In the genomic region with DNA sequence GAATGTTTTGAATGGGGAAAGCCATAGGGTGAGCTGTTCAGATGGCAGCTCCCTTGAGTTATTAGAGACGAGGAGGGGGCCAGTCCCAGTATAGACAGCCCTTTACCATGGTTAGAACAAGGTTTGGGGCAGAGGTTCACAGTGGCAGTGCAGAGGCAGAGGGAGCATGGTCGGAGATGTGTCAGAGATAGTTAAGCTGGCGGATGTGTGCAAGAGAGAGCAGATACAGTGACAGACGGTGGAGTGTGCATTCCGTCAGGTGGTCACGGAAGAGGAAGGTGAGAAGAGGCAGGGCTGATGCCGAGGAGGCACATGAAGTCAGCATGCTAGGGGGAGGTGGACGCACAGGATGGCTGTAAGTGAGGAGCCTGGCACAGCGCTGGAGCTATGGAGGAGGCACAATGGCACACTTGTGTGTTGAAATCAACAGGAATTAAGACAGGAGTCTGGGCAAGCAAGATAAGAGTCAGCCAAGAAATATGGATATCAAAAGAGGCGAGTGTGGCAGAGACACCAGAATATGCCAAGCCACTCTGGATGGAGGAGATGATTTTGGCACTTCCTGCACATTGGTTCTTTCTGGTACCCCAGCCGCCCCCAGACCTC, we compare ENCODE assay signal across 15 mouse cellular contexts. TPM values are rescaled to one million over a fixed set of nuclear protein-coding genes. Genes with fewer than 3 reads are reported as not detected.
DNase-seq lines count a peak whose midpoint lies in the region; ATAC-seq and TF ChIP-seq lines count a peak whose summit lies in the region.
"Had no signal": no experiment of that assay in that cellular context is flagged by ENCODE, and none has a peak within 500 bp of the region (broad histone marks: within the 10 kb centered on the region; RNA-seq: fewer than 3 reads in every experiment).

No protein-coding gene starts in this region.

- H3K4me1 ChIP-seq in lung, postnatal 0 days (ENCODE audit: insufficient read depth, low read depth, low read length), result peaks cover 9% of the 10 kb centered on the region; the same call in 1 of the 2 replicates
- peaks cover 14% of the 10 kb centered on the region for H3K4me1 ChIP-seq in G1E (ENCODE audit: insufficient read depth, low read depth, low read length)
- H3K4me1 ChIP-seq in liver, embryonic 14.5 days (replicated peaks; ENCODE audit: control insufficient read depth in 2 of 2, insufficient read depth in 2 of 2, low read length in 1 of 2), result peaks cover 6 to 38% of the 10 kb centered on the region in 2 experiments
- peaks cover 18% of the 10 kb centered on the region for H3K4me1 ChIP-seq in forebrain, embryonic 13.5 days

- H3K27me3 ChIP-seq in lung, postnatal 0 days (replicated peaks; ENCODE audit: insufficient read depth, low read length), result no peaks in the 10 kb centered on the region
- H3K27me3 ChIP-seq in G1E (ENCODE audit: insufficient read depth, low read length), result no peaks in the 10 kb centered on the region
- no peaks in the 10 kb centered on the region for H3K27me3 ChIP-seq in liver, embryonic 14.5 days (ENCODE audit: control insufficient read depth, insufficient read depth, low read length)
- no peaks in the 10 kb centered on the region for H3K27me3 ChIP-seq in forebrain, embryonic 13.5 days
- H3K27me3 ChIP-seq: hindbrain, embryonic 12.5 days; limb, embryonic 13.5 days had no signal

- H3K4me2 ChIP-seq in lung, postnatal 0 days (replicated peaks; ENCODE audit: low read depth, low read length), result no peak overlapping the region
- H3K4me2 ChIP-seq in liver, embryonic 14.5 days (ENCODE audit: low read depth), result peak overlapping the region; percentile 33
- H3K4me2 ChIP-seq in forebrain, embryonic 13.5 days, result no peak overlapping the region
- H3K4me2 ChIP-seq: hindbrain, embryonic 12.5 days; limb, embryonic 13.5 days had no signal

- TF ChIP-seq CTCF in lung, postnatal 0 days (IDR thresholded peaks at IDR 0.05), result no peak
- no peak for TF ChIP-seq CTCF in G1E (IDR thresholded peaks at IDR 0.05; ENCODE audit: low read depth, low read length)
- no peak for TF ChIP-seq CTCF in liver, embryonic 14.5 days (IDR thresholded peaks at IDR 0.05; ENCODE audit: low read depth)

- H3K4me3 ChIP-seq in lung, postnatal 0 days (ENCODE audit: low read depth, low read length), result no peak overlapping the region
- 0 out of 2 replicates have a peak overlapping the region, but pooled peaks have one; percentile 18 for H3K4me3 ChIP-seq in G1E (ENCODE audit: low read depth, low read length)
- no peak overlapping the region for H3K4me3 ChIP-seq in liver, embryonic 14.5 days (ENCODE audit: insufficient read depth in 1 of 2, low read depth in 2 of 2, low read length in 2 of 2)
- H3K4me3 ChIP-seq in forebrain, embryonic 13.5 days, result no peak overlapping the region
- H3K4me3 ChIP-seq: hindbrain, embryonic 12.5 days; left cerebral cortex, adult 2 months; limb, embryonic 13.5 days had no signal

- WGBS in lung, postnatal 0 days, result 60% methylated on average over 11 of the region's 11 CpGs
- 46% methylated on average over 11 of the region's 11 CpGs for WGBS in liver, embryonic 14.5 days (ENCODE audit: insufficient replicate concordance)
- 94% methylated on average over 11 of the region's 11 CpGs for WGBS in forebrain, embryonic 13.5 days

- peak; percentile 16 for DNase-seq in lung, postnatal 0 days (ENCODE audit: low spot score)
- no peak for DNase-seq in lung, postnatal 25 days (ENCODE audit: low spot score)
- DNase-seq in G1E (ENCODE audit: low spot score), result no peak
- peak; percentile 31 for DNase-seq in c-Kit-positive CD71-positive TER-119-negative erythroid progenitor cells, embryonic 14.5 days (ENCODE audit: low read depth)
- DNase-seq in liver, embryonic 14.5 days (ENCODE audit: low read depth in 3 of 3, low spot score in 3 of 3), result peak; percentile 31 to 40 (median 31)
- no peak for DNase-seq in ovary, postnatal 36 days (ENCODE audit: low spot score)
- DNase-seq: adrenal gland, adult 8-10 months had no signal

- no peak overlapping the region for H3K27ac ChIP-seq in lung, postnatal 0 days (ENCODE audit: low read length)
- no peak overlapping the region for H3K27ac ChIP-seq in liver, embryonic 14.5 days
- no peak overlapping the region for H3K27ac ChIP-seq in forebrain, embryonic 13.5 days
- H3K27ac ChIP-seq: hindbrain, embryonic 12.5 days; left cerebral cortex, adult 2 months; limb, embryonic 13.5 days had no signal

- ATAC-seq in lung, postnatal 0 days, result peak; percentile 46; the same call in 1 of the 2 replicates
- no peak for ATAC-seq in G1E (ENCODE audit: extremely low read depth, insufficient number of reproducible peaks, low FRiP score, poor library complexity, severe bottlenecking)
- peak; percentile 77 for ATAC-seq in liver, embryonic 14.5 days (ENCODE audit: insufficient read depth)
- ATAC-seq in forebrain, embryonic 13.5 days, result no peak
- ATAC-seq: CD4-positive, CD25-positive, alpha-beta regulatory T cell, adult 4 months; intestine, postnatal 0 days had no signal

- no peak; the same call in 1 of the 2 replicates for TF ChIP-seq EP300 in lung, postnatal 0 days (IDR thresholded peaks at IDR 0.05)
- TF ChIP-seq EP300 in liver, embryonic 14.5 days (IDR thresholded peaks at IDR 0.05; ENCODE audit: low read depth), result peak; percentile 55; the same call in 1 of the 2 replicates

- H3K9ac ChIP-seq in lung, postnatal 0 days (replicated peaks; ENCODE audit: low read depth), result no peak overlapping the region
- no peak overlapping the region; the same call in 1 of the 2 replicates for H3K9ac ChIP-seq in liver, embryonic 14.5 days (replicated peaks)
- H3K9ac ChIP-seq in forebrain, embryonic 13.5 days, result no peak overlapping the region
- H3K9ac ChIP-seq: hindbrain, embryonic 12.5 days; limb, embryonic 13.5 days had no signal

- no peaks in the 10 kb centered on the region for H3K36me3 ChIP-seq in lung, postnatal 0 days (ENCODE audit: insufficient read depth, low read length)
- H3K36me3 ChIP-seq in G1E (replicated peaks), result peaks cover 29% of the 10 kb centered on the region
- H3K36me3 ChIP-seq in liver, embryonic 14.5 days (replicated peaks; ENCODE audit: control insufficient read depth, insufficient read depth, low read depth), result no peaks in the 10 kb centered on the region
- H3K36me3 ChIP-seq in forebrain, embryonic 13.5 days (ENCODE audit: poor library complexity, severe bottlenecking), result no peaks in the 10 kb centered on the region
- H3K36me3 ChIP-seq: hindbrain, embryonic 12.5 days; limb, embryonic 13.5 days had no signal

- no peaks in the 10 kb centered on the region for H3K9me3 ChIP-seq in lung, postnatal 0 days (ENCODE audit: low read length)
- no peaks in the 10 kb centered on the region for H3K9me3 ChIP-seq in G1E (replicated peaks)
- H3K9me3 ChIP-seq in liver, embryonic 14.5 days (ENCODE audit: control insufficient read depth, low read length), result no peaks in the 10 kb centered on the region
- no peaks in the 10 kb centered on the region for H3K9me3 ChIP-seq in forebrain, embryonic 13.5 days (replicated peaks)
- H3K9me3 ChIP-seq: hindbrain, embryonic 12.5 days; limb, embryonic 13.5 days had no signal

RNA-seq across cellular contexts. Expression of a gene that starts 19.0 kb away (rescaled TPM):
- polyA plus RNA-seq in lung, postnatal 0 days (2015; fragmentation: Nextera tagmentation; extraction: Ambion mirVana), result 128 and 141 TPM in 2 replicates
- total RNA-seq in G1E (2014; fragmentation: Nextera tagmentation) (33.1 and 61.8 TPM in 2 replicates), G1E (2017) (35.7 and 39.2 TPM in 2 replicates)
- 40.7 and 47.8 TPM in 2 replicates for polyA plus RNA-seq in G1E (2012)
- 8.9 and 20.3 TPM in 2 replicates for polyA plus RNA-seq in liver, embryonic 14.5 days (2012; rRNA removed)
- polyA plus RNA-seq in liver, embryonic 14.5 days (2014; fragmentation: Nextera tagmentation; extraction: Ambion mirVana), result 30.0 and 32.2 TPM in 2 replicates
- polyA plus RNA-seq in forebrain, embryonic 13.5 days (2015; fragmentation: Nextera tagmentation; extraction: Ambion mirVana), result 179 TPM in 2 replicates

RNA-seq across cellular contexts. Expression of a gene that starts 55.2 kb away (rescaled TPM):
- polyA plus RNA-seq in lung, postnatal 0 days (2015; fragmentation: Nextera tagmentation; extraction: Ambion mirVana), result 2.3 and 2.4 TPM in 2 replicates
- total RNA-seq in G1E (2014; fragmentation: Nextera tagmentation) (not detected in 2 replicates), G1E (2017) (0.06 TPM in 1 of 2 replicates, not detected in the other)
- not detected in 2 replicates for polyA plus RNA-seq in G1E (2012)
- 0.08 and 0.12 TPM in 2 replicates for polyA plus RNA-seq in liver, embryonic 14.5 days (2012; rRNA removed)
- polyA plus RNA-seq in liver, embryonic 14.5 days (2014; fragmentation: Nextera tagmentation; extraction: Ambion mirVana), result 0.15 TPM in 1 of 2 replicates, not detected in the other
- polyA plus RNA-seq in forebrain, embryonic 13.5 days (2015; fragmentation: Nextera tagmentation; extraction: Ambion mirVana), result 0.88 and 1.4 TPM in 2 replicates
- polyA plus RNA-seq: CD4-positive, CD25-positive, alpha-beta regulatory T cell, adult 4 months had no signal

RNA-seq across cellular contexts. Expression of a gene that starts 58.7 kb away (rescaled TPM):
- not detected in 2 replicates for polyA plus RNA-seq in lung, postnatal 0 days (2015; fragmentation: Nextera tagmentation; extraction: Ambion mirVana)
- total RNA-seq in G1E (2014; fragmentation: Nextera tagmentation), result not detected in 2 replicates
- 0.11 TPM in 1 of 2 replicates, not detected in the other for total RNA-seq in G1E (2017)
- polyA plus RNA-seq in G1E (2012), result not detected in 2 replicates
- not detected in 2 replicates for polyA plus RNA-seq in liver, embryonic 14.5 days (2012; rRNA removed)
- not detected in 2 replicates for polyA plus RNA-seq in liver, embryonic 14.5 days (2014; fragmentation: Nextera tagmentation; extraction: Ambion mirVana)
- not detected in 2 replicates for polyA plus RNA-seq in forebrain, embryonic 13.5 days (2015; fragmentation: Nextera tagmentation; extraction: Ambion mirVana)
- total RNA-seq: adrenal gland, adult 8-10 months; heart, adult 8-10 months; left cerebral cortex, adult 2 months had no signal
- polyA plus RNA-seq: CD4-positive, CD25-positive, alpha-beta regulatory T cell, adult 4 months; hindbrain, embryonic 12.5 days; intestine, postnatal 0 days; limb, embryonic 13.5 days; neural tube, embryonic 11.5 days had no signal

Comparison
In these comparisons a context has a peak if more than half of its experiments do, and no peak if none do; other contexts are left out.
1. DNase-seq: peak in lung, postnatal 0 days (single experiment), c-Kit-positive CD71-positive TER-119-negative erythroid progenitor cells, embryonic 14.5 days (single experiment) and liver, embryonic 14.5 days (3 of 3); none in lung, postnatal 25 days (single experiment), G1E (single experiment) and ovary, postnatal 36 days (single experiment).
2. ATAC-seq: peak in lung, postnatal 0 days (single experiment) and liver, embryonic 14.5 days (single experiment); none in G1E (single experiment) and forebrain, embryonic 13.5 days (single experiment).